Mouse (Mus musculus): ENCODE results near the gene Blvra. TPM values are rescaled to one million over a fixed set of nuclear protein-coding genes. Genes with fewer than 3 reads are reported as not detected.

The Blvra gene
- 24.0 and 30.8 TPM in 2 replicates for polyA plus RNA-seq (2015; fragmentation: Nextera tagmentation; extraction: Ambion mirVana)

DNA sequence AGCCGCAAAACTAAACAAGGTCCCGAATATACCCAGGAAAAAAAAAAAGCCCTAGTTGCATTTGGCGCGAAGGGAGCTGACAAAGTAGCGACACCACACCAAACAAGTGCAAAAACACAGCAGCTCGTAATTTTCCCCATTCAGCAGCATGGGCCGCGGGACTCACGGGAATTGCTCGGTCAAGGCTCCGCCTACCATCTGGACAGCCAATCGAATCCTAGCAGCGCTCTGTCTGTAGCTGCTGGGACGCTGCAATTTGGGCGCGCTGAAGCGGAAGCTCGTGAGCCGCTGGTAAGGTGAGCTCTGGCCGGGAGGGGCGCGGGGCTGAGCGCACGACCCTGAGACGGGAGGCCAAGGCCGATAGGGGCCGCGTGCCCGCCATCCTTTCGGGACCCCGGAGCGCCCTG lies at the start of gene Blvra:
Gene Blvra (plus strand): TSS at position 231 of the 407 bp plus-strand sequence.

DNA sequence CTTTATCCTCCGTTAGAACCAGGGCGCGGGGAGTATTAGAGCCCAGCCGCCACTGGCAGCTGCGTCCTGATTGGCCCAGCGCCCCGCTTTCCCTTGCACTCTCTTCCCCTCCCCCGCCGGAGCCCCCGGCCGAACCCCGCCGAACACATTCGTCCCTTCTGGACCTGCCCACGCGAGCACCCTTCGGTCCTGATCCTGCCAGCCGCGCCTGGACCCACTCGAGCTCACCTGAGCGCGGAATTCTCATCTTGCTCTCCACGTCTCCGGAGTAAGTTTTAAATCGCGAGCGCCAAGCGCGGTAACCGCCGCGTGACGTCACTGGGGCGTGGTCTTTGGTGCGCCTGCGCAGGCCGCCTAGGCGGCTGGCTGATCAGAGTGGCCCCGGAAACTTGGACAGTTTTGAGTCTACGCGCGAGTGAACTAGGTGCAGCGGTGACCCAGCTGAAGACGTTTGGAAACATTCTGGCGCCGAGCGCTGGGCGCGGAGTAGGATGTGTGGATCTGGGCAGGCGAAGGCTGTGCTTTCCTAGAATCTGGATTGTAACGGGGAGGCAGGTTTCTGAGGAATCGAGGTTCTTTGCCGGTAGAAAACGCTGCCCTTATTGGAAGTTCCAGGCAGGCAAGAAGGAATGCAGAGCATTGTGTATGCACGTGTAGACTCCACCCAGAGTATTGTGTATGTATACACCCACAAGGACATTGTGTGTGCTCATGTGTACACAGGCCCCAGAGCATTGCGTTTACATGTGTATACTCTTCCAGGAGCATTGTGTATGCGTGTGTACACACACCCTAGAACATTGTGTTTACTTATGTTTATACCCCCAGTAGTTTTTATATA lies 63.4 kb downstream of the Blvra start, which contains the start of gene Ncaph:
Gene Ncaph (minus strand): TSS at position 334 of the 841 bp plus-strand sequence.

DNA sequence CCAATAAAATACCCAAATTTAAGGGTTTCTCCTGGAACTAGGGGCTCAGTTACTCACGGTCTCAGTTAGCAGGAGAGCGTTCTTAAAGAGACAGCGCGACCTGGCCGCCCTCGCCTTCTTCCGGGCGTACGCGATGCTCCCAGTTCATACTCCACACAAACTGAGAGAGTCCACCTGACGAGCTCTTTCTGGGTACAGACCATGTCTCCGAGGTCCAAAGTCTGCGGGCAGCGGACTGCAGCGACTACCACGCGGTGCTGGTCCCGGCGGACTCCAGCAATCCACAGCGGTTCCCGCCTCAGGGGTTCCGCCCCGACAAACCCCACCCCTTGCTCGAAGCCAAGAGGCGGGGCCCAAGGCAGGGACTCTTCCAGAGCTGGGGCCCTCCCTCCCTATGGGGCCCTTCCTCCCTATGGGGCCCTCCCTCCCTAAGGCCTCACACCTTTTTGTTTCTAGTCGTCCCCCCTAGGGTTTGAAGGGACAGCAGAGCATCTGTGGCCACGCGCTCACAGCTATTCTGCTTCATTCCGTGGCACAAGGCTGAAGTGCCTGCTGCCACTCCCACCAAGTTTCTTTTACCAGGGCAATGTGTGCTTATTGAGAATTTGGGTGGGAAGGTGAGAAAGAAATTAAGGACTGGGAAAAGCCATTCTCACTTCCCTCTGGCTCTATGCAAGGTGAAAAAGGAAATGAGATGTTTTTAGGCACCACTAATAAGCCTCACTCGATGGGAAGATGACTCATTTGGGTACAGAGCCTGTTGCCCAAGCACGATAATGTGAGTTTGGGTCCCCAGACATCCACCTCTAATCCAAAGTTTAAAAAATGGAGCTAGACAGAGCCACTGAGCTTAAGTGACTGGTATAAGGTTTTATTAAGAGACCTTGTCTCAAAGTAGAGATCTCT lies 72.9 kb downstream of the Blvra start, which contains the start of gene Itpripl1:
Gene Itpripl1 (minus strand): TSS at position 285 of the 906 bp plus-strand sequence.

Small RNAs within 50 kb of the gene (microRNA-seq; reads per million reads assigned to microRNA genes)
- 0 reads per million in 2 experiments for gene Gm24081

Other genes with a start within 250 kb of the Blvra start
- 21.1 and 21.5 TPM in 2 replicates for gene Trpm7, start 194.4 kb upstream of the Blvra start, polyA plus RNA-seq (2015; fragmentation: Nextera tagmentation; extraction: Ambion mirVana)
- gene Sppl2a, start 137.4 kb upstream of the Blvra start, polyA plus RNA-seq (2015; fragmentation: Nextera tagmentation; extraction: Ambion mirVana) = 29.0 and 32.8 TPM in 2 replicates
- gene Ap4e1, start 61.9 kb upstream of the Blvra start, polyA plus RNA-seq (2015; fragmentation: Nextera tagmentation; extraction: Ambion mirVana) = 5.2 and 6.1 TPM in 2 replicates
- 14.4 and 16.8 TPM in 2 replicates for gene Ncaph, start 63.3 kb downstream of the Blvra start, polyA plus RNA-seq (2015; fragmentation: Nextera tagmentation; extraction: Ambion mirVana)
- gene Itpripl1, start 72.8 kb downstream of the Blvra start, polyA plus RNA-seq (2015; fragmentation: Nextera tagmentation; extraction: Ambion mirVana) = 9.9 and 12.2 TPM in 2 replicates
- 1.3 and 1.4 TPM in 2 replicates for gene 1810024B03Rik, start 137.6 kb downstream of the Blvra start, polyA plus RNA-seq (2015; fragmentation: Nextera tagmentation; extraction: Ambion mirVana)
- 15.6 and 18.9 TPM in 2 replicates for gene Snrnp200, start 137.7 kb downstream of the Blvra start, polyA plus RNA-seq (2015; fragmentation: Nextera tagmentation; extraction: Ambion mirVana)
- gene Ciao1, start 177.2 kb downstream of the Blvra start, polyA plus RNA-seq (2015; fragmentation: Nextera tagmentation; extraction: Ambion mirVana) = 57.0 and 59.0 TPM in 2 replicates
- 26.8 and 28.6 TPM in 2 replicates for gene Tmem127, start 177.2 kb downstream of the Blvra start, polyA plus RNA-seq (2015; fragmentation: Nextera tagmentation; extraction: Ambion mirVana)
- 106 and 128 TPM in 2 replicates for gene Stard7, start 199.6 kb downstream of the Blvra start, polyA plus RNA-seq (2015; fragmentation: Nextera tagmentation; extraction: Ambion mirVana)

Data from skeletal muscle tissue, postnatal 0 days (tissue).